Mouse (Mus musculus) cortical plate, adult 2 months (tissue): ENCODE measurements around the gene Prkcz.

Source experiments
- CTCF ChIP-seq: fragments of 200-500 bp; IDR thresholded peaks from 2 replicates; pipeline ENCODE4 v1.5.1; 2011; ENCODE audit warnings: mild to moderate bottlenecking, control low read depth, low read length; ENCODE audit not compliant: insufficient read depth; ENCODE audit errors: extremely low read depth
- POLR2A ChIP-seq: fragments of 200-500 bp; IDR thresholded peaks from 2 replicates; pipeline ENCODE4 v1.6.1; 2011; ENCODE audit warnings: mild to moderate bottlenecking, low read length, control low read depth; ENCODE audit not compliant: insufficient read depth; ENCODE audit errors: extremely low read depth

DNA sequence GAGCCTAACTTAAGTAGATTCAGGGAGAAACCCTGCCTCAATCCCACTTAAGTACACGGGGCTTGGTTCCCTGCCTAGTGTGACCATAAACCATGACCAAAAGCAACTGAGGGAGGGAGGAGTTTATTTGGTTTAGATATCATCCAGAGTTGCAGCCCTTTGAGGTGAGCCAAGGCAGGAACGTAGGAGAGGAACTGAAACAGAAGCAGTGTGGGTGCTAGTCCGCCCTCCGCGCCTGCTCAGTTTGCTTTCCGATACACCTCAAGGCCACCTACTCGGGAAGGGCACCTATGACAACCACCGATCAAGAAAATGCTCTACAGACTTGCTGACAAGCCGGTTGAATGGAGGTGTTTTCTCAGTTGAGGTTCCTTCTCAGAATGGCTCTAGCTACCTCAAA, 6.6 kb upstream of the Prkcz start:
- no peak for TF ChIP-seq POLR2A
- TF ChIP-seq CTCF = no peak
